In genomic region chr19:38429269-38429668, GRCm38 (mm10) we compare ENCODE assay signal across 8 mouse cellular contexts. TPM values are rescaled to one million over a fixed set of nuclear protein-coding genes. Genes with fewer than 3 reads are reported as not detected.
DNase-seq lines count a peak whose midpoint lies in the region.

No protein-coding gene starts in this region.

- intact Hi-C loops in left cerebral cortex, postnatal 14 days (cut with DNase I), result loop anchor here (10.0 kb wide), 1 partner anchor 486 kb away; no protein-coding TSS in a partner anchor
- intact Hi-C loops in left cerebral cortex, postnatal 36 days (cut with DNase I), result loop anchor here (5.0 kb wide), 2 partner anchors 348 to 488 kb away; no protein-coding TSS in a partner anchor
- intact Hi-C loops in heart, postnatal 36 days (cut with DNase I), result no loop called here
- intact Hi-C loops in gastrocnemius, postnatal 36 days (cut with DNase I), result loop anchor here (10.0 kb wide), 1 partner anchor 486 kb away; no protein-coding TSS in a partner anchor

- peak; percentile 44 for DNase-seq in adrenal gland, postnatal 10 days
- no peak for DNase-seq in adrenal gland, adult 8-10 months
- peak; percentile 18 to 43 for DNase-seq in left cerebral cortex, postnatal 14 days (ENCODE audit: low spot score in 2 of 2)
- no peak for DNase-seq in left cerebral cortex, postnatal 36 days (ENCODE audit: low spot score in 2 of 2)
- peak; percentile 19 to 55 for DNase-seq in adrenal gland, postnatal 36 days
- peak; percentile 17 to 20 for DNase-seq in heart, postnatal 36 days
- DNase-seq in naive thymus-derived CD4-positive, alpha-beta T cell, adult 2 months (ENCODE audit: low read depth), result peak; percentile 69
- DNase-seq in gastrocnemius, postnatal 36 days, result no peak

RNA-seq across cellular contexts. Expression of gene Slc35g1, which starts 33.5 kb away (rescaled TPM):
- 10 to 100 TPM; 15.1 to 18.4 TPM for total RNA-seq in adrenal gland, postnatal 10 days (2021)
- 10 to 100 TPM; 19.6 to 37.8 (median 29.9) TPM for total RNA-seq in adrenal gland, adult 8-10 months (2022)
- 1 to 10 TPM; 2.6 to 3.5 TPM for total RNA-seq in left cerebral cortex, postnatal 14 days (2021)
- 1 to 10 TPM; 1.6 to 2.6 TPM for total RNA-seq in left cerebral cortex, postnatal 36 days (2021)
- 10 to 100 TPM; 17.3 to 20.2 TPM for total RNA-seq in adrenal gland, postnatal 36 days (2021)
- total RNA-seq in heart, postnatal 36 days (2021), result 1 to 10 TPM; 1.6 to 2.2 TPM
- 1 to 10 TPM in 1 of 2 experiments, under 1 TPM in 1; 0.99 to 2.3 TPM for total RNA-seq in gastrocnemius, postnatal 36 days (2021)

RNA-seq across cellular contexts. Expression of gene Plce1, which starts 51.6 kb away (rescaled TPM):
- 10 to 100 TPM in 1 of 2 experiments, 1 to 10 TPM in 1; 8.8 to 11.0 TPM for total RNA-seq in adrenal gland, postnatal 10 days (2021)
- 10 to 100 TPM in 1 of 4 experiments, 1 to 10 TPM in 3; 5.2 to 10.2 (median 6.5) TPM for total RNA-seq in adrenal gland, adult 8-10 months (2022)
- 1 to 10 TPM; 6.1 to 6.8 TPM for total RNA-seq in left cerebral cortex, postnatal 14 days (2021)
- total RNA-seq in left cerebral cortex, postnatal 36 days (2021), result 1 to 10 TPM; 3.9 to 7.9 TPM
- total RNA-seq in adrenal gland, postnatal 36 days (2021), result 1 to 10 TPM; 6.5 to 8.9 TPM
- total RNA-seq in heart, postnatal 36 days (2021), result 10 to 100 TPM; 21.7 to 23.2 TPM
- total RNA-seq in gastrocnemius, postnatal 36 days (2021), result 1 to 10 TPM; 7.2 to 9.3 TPM

Comparison
In these comparisons a context has a peak if more than half of its experiments do, and no peak if none do; other contexts are left out.
1. DNase-seq: peak in adrenal gland, postnatal 10 days (single experiment), left cerebral cortex, postnatal 14 days (2 of 2), adrenal gland, postnatal 36 days (2 of 2), heart, postnatal 36 days (2 of 2) and naive thymus-derived CD4-positive, alpha-beta T cell, adult 2 months (single experiment); none in adrenal gland, adult 8-10 months (single experiment), left cerebral cortex, postnatal 36 days (0 of 2) and gastrocnemius, postnatal 36 days (0 of 2).